Mouse (Mus musculus): ENCODE results near the gene Dnajc5g. TPM values are rescaled to one million over a fixed set of nuclear protein-coding genes. Genes with fewer than 3 reads are reported as not detected.
A peak's percentile ranks its signal among the peaks of the same experiment; 100 is the strongest.

Gene Dnajc5g
- polyA plus RNA-seq, 1 experiment: not detected

GRCm38 (mm10) chr5:31081386-31081785 is 24.7 kb upstream of the Dnajc5g start:
- no peak for DNase-seq
- H3K4me1 ChIP-seq (ENCODE audit: control insufficient read depth, insufficient read depth, low read length): no peaks in the 10 kb centered on the region
- TF ChIP-seq POLR2A (IDR thresholded peaks at IDR 0.05; ENCODE audit: borderline replicate concordance, insufficient read depth, low read length): no peak
- TF ChIP-seq CTCF (IDR thresholded peaks at IDR 0.05; ENCODE audit: borderline replicate concordance, insufficient read depth, low read depth, low read length): peak; percentile 65
- no peak overlapping the region for H3K27ac ChIP-seq (ENCODE audit: insufficient read depth, low read length)
- H3K4me3 ChIP-seq (replicated peaks; ENCODE audit: insufficient read depth, low read depth, low read length): no peak overlapping the region
- no peaks in the 10 kb centered on the region for H3K27me3 ChIP-seq (ENCODE audit: control insufficient read depth, insufficient read depth, low read length)
- 81% methylated on average over 3 of the region's 3 CpGs for WGBS

GRCm38 (mm10) chr5:31082355-31082754 is 23.7 kb upstream of the Dnajc5g start:
- 12% methylated on average over 5 of the region's 5 CpGs for WGBS
- Histone ChIP-seq H3K27ac (ENCODE audit: insufficient read depth, low read length) (no peak overlapping the region), H3K4me1 (ENCODE audit: control insufficient read depth, insufficient read depth, low read length) (no peaks in the 10 kb centered on the region), H3K27me3 (ENCODE audit: control insufficient read depth, insufficient read depth, low read length) (no peaks in the 10 kb centered on the region), H3K4me3 (replicated peaks; ENCODE audit: insufficient read depth, low read depth, low read length) (no peak overlapping the region)
- DNase-seq: no peak
- peak; percentile 52 for TF ChIP-seq CTCF (IDR thresholded peaks at IDR 0.05; ENCODE audit: borderline replicate concordance, insufficient read depth, low read depth, low read length)
- TF ChIP-seq POLR2A (IDR thresholded peaks at IDR 0.05; ENCODE audit: borderline replicate concordance, insufficient read depth, low read length): no peak

GRCm38 (mm10) chr5:31082935-31083625 is 23.0 kb upstream of the Dnajc5g start:
- no peak for DNase-seq
- no peak overlapping the region for H3K27ac ChIP-seq (ENCODE audit: insufficient read depth, low read length)

DNA sequence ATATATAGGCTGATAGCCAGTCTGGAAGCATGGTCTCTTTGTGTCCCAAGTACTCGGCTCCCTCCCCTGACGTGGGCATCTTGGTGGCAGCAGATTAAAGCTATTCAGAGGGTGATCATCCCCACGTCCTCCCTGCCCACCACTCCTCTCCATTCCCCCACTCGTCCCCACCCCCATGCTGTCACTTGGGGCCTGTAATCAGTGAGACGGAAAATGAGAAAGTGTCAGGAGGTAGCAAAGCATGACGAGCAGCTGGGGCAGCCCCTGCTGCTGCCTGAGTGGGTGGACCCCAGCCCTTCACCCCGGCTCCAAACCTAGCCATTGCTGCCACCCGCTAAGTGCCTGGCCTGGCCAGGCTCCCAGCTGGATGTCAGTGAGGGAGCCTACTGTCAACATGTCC is 22.1 kb upstream of the Dnajc5g start:
- TF ChIP-seq POLR2A (IDR thresholded peaks at IDR 0.05; ENCODE audit: borderline replicate concordance, insufficient read depth, low read length) (no peak), CTCF (IDR thresholded peaks at IDR 0.05; ENCODE audit: borderline replicate concordance, insufficient read depth, low read depth, low read length) (no peak)
- H3K4me3 ChIP-seq (replicated peaks; ENCODE audit: insufficient read depth, low read depth, low read length): no peak overlapping the region
- H3K27me3 ChIP-seq (ENCODE audit: control insufficient read depth, insufficient read depth, low read length): no peaks in the 10 kb centered on the region
- no peak overlapping the region for H3K27ac ChIP-seq (ENCODE audit: insufficient read depth, low read length)
- no peaks in the 10 kb centered on the region for H3K4me1 ChIP-seq (ENCODE audit: control insufficient read depth, insufficient read depth, low read length)
- DNase-seq: no peak
- WGBS: 9% methylated on average over 8 of the region's 8 CpGs

More at GRCm38 (mm10) chr5:31082935-31083625, 23.0 kb upstream of the Dnajc5g start:
- no peaks in the 10 kb centered on the region for H3K4me1 ChIP-seq (ENCODE audit: control insufficient read depth, insufficient read depth, low read length)
- TF ChIP-seq CTCF (IDR thresholded peaks at IDR 0.05; ENCODE audit: borderline replicate concordance, insufficient read depth, low read depth, low read length): no peak
- TF ChIP-seq POLR2A (IDR thresholded peaks at IDR 0.05; ENCODE audit: borderline replicate concordance, insufficient read depth, low read length): no peak
- WGBS: 37% methylated on average over 12 of the region's 12 CpGs
- no peaks in the 10 kb centered on the region for H3K27me3 ChIP-seq (ENCODE audit: control insufficient read depth, insufficient read depth, low read length)
- no peak overlapping the region for H3K4me3 ChIP-seq (replicated peaks; ENCODE audit: insufficient read depth, low read depth, low read length)

GRCm38 (mm10) chr5:31086606-31087005 is 19.5 kb upstream of the Dnajc5g start:
- H3K4me1 ChIP-seq (ENCODE audit: control insufficient read depth, insufficient read depth, low read length): no peaks in the 10 kb centered on the region
- no peak for DNase-seq
- TF ChIP-seq POLR2A (IDR thresholded peaks at IDR 0.05; ENCODE audit: borderline replicate concordance, insufficient read depth, low read length) (no peak), CTCF (IDR thresholded peaks at IDR 0.05; ENCODE audit: borderline replicate concordance, insufficient read depth, low read depth, low read length) (no peak)
- H3K4me3 ChIP-seq (replicated peaks; ENCODE audit: insufficient read depth, low read depth, low read length): no peak overlapping the region
- no peaks in the 10 kb centered on the region for H3K27me3 ChIP-seq (ENCODE audit: control insufficient read depth, insufficient read depth, low read length)
- 19% methylated on average over 7 of the region's 7 CpGs for WGBS
- H3K27ac ChIP-seq (ENCODE audit: insufficient read depth, low read length): no peak overlapping the region

DNA sequence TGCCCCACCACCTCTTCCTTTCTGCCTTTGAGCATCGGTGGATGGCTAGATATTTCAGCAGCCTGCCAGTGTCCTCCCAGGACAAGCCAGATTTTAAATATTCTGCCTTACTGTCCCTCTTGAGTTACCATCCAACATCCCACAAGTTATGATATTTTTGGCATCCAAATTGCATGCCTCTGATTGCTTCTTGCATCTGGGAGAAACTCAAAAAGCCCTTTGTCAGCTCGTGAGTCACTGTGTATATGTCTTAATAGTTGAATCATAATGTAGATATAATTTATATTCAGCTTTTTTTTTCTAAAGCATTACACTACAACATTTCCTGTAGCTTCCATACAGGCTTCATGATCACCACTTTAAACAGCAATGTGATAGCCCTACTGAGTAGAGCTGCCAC is 19.0 kb upstream of the Dnajc5g start:
- DNase-seq: no peak
- Histone ChIP-seq H3K4me3 (replicated peaks; ENCODE audit: insufficient read depth, low read depth, low read length) (no peak overlapping the region), H3K27me3 (ENCODE audit: control insufficient read depth, insufficient read depth, low read length) (no peaks in the 10 kb centered on the region; the same call in 1 of the 2 replicates), H3K27ac (ENCODE audit: insufficient read depth, low read length) (no peak overlapping the region), H3K4me1 (ENCODE audit: control insufficient read depth, insufficient read depth, low read length) (no peaks in the 10 kb centered on the region)
- 77% methylated on average over 2 of the region's 2 CpGs for WGBS
- TF ChIP-seq POLR2A (IDR thresholded peaks at IDR 0.05; ENCODE audit: borderline replicate concordance, insufficient read depth, low read length) (no peak), CTCF (IDR thresholded peaks at IDR 0.05; ENCODE audit: borderline replicate concordance, insufficient read depth, low read depth, low read length) (no peak)

DNA sequence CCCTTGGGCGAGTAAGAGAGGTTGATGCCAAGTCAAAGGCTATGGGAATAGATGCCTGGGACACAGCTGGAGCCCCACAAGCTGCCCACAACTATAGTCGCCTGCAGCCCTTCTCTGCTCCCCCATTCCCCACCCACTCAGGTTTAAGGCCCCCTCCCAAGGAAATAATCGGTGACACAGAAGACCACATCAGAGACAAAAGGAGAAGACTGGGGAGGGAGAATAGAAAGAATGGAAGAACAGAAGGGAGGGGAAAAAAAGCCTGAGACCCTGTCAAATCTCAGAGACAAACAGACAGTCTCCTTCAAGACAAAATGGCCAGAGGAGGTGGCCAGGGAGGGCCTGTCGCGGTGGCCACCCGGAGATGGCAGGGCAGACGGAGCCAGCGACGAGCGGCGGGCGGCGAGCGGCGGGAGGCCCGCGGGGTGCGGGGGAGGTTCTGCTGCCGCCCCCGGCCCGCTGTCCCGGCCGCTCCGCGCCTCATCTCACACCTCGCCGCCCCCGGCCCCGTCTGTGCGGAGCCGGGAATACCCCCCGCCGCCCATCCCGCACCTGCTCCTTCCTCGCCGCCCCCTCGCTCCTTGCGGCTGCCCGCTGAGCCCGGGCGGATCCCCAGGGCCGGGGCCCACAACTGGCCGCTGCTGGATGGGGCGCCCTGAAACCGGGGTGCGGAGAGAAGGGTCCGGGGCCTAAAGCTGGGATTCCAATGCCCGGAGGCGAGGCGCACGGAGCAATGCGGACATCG is 13.7 kb upstream of the Dnajc5g start:
- no peak for DNase-seq
- Histone ChIP-seq H3K27ac (ENCODE audit: insufficient read depth, low read length) (no peak overlapping the region), H3K27me3 (ENCODE audit: control insufficient read depth, insufficient read depth, low read length) (peaks cover 6% of the 10 kb centered on the region; the same call in 1 of the 2 replicates), H3K4me1 (ENCODE audit: control insufficient read depth, insufficient read depth, low read length) (peaks cover 4% of the 10 kb centered on the region; the same call in 1 of the 2 replicates), H3K4me3 (replicated peaks; ENCODE audit: insufficient read depth, low read depth, low read length) (no peak overlapping the region)
- no peak for TF ChIP-seq POLR2A (IDR thresholded peaks at IDR 0.05; ENCODE audit: borderline replicate concordance, insufficient read depth, low read length)
- TF ChIP-seq CTCF (IDR thresholded peaks at IDR 0.05; ENCODE audit: borderline replicate concordance, insufficient read depth, low read depth, low read length): no peak
- WGBS: 7% methylated on average over 49 of the region's 53 CpGs

Measured in cerebellum, adult 2 months (tissue).